Mouse (Mus musculus): Measurements from ENCODE around the gene Prkce. TPM values are rescaled to one million over a fixed set of nuclear protein-coding genes. Genes with fewer than 3 reads are reported as not detected.

Prkce gene
- polyA plus RNA-seq, 1 experiment = 1.9 TPM

DNA sequence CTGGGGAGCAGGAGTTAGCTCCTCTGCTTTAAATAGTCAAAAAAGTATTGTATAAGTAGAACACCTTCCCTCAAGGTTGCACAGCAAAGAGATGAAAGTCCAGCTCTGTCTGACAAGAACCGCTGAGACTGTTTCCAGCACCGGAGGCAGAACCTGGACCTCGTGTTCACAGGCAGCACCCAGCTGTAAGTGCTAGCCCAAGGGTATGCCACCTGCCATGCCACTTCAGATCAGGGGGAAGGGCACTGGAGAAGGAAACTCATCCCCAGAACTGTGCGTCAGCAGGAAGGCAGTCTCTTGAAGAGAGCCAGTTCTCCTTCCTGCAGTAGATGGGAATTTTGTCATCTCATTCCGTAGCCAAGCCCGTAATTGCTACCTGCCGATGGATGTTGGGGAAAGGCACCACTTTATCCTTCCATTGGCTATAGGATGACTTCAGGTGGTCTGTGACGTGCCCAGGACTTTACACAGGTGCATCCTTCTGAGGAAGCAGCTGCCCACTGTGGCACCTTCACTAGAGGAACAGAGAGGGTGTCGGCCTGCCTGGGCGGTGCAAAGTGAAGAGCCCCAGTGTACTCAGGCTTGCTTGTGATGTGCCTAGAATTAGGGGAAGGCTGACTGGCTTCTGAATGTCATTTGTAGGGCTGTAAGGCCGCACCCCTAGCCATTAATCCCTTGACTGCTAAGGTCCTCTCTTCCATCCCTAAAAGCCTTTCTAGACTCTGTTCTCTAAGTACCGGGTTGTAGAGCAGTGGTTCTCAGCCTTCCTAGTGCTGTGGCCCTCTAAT is 269.2 kb downstream of the Prkce start:
- no peak for TF ChIP-seq REST (IDR thresholded peaks at IDR 0.05; ENCODE audit: insufficient read depth, insufficient read length)
- Histone ChIP-seq H3K79me2 (ENCODE audit: control insufficient read depth, insufficient read depth) (no peaks in the 10 kb centered on the region), H3K4me3 (no peak overlapping the region), H3K4me2 (ENCODE audit: low read depth) (no peak overlapping the region), H3K27me3 (ENCODE audit: control insufficient read depth, insufficient read depth, insufficient read length) (no peaks in the 10 kb centered on the region), H3K36me3 (ENCODE audit: control insufficient read depth, insufficient read depth) (no peaks in the 10 kb centered on the region), H3ac (ENCODE audit: control insufficient read depth, insufficient read length) (no peak overlapping the region)

DNA sequence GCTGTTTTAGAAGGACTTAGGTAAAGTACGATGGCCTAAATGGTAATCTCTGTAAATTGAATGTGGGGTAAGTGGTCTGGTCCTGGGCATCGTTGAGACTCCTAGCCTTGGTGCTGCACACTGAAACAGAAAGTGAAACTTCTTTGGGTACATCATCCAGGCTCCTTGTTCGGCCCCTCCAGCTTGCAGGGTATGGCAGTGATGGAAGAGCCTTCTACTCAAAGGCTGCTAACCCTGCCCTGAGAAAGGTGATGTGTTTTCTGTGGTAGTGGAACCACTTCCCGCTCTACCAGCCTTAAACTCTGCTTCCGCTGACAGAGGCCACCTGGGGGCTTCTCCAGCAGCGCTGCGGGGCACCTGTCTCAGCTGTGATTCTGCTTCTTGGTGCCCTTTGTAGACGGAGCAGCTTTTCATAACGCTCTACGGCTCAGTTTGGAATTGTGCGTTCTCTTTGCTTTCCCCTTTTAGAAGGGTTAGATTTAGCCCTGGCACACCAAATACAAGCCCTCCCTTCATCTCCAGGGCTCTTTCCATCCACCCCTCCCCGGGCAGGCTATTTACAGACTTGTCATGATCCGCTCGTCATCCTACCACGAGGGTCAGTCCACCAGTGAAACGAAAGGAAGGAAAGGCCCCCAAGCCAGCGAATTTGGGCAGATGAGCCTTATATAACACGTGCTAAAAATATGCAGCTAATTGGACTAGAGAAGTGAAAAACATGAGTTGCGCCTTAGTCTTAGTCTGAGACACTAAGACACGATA is 270.1 kb downstream of the Prkce start:
- no peak overlapping the region for H3ac ChIP-seq (ENCODE audit: control insufficient read depth, insufficient read length)
- H3K4me2 ChIP-seq (ENCODE audit: low read depth) = peak overlapping the region; percentile 18
- H3K36me3 ChIP-seq (ENCODE audit: control insufficient read depth, insufficient read depth) = no peaks in the 10 kb centered on the region
- no peaks in the 10 kb centered on the region for H3K27me3 ChIP-seq (ENCODE audit: control insufficient read depth, insufficient read depth, insufficient read length)
- no peaks in the 10 kb centered on the region for H3K79me2 ChIP-seq (ENCODE audit: control insufficient read depth, insufficient read depth)
- TF ChIP-seq MYOG (IDR thresholded peaks at IDR 0.05; ENCODE audit: control insufficient read depth in 1 of 3, insufficient read depth in 1 of 3, insufficient read length in 2 of 3, low read depth in 2 of 3) = no peak
- no peak for TF ChIP-seq MYOD1 (IDR thresholded peaks at IDR 0.05; ENCODE audit: control insufficient read depth in 1 of 3, insufficient read length in 2 of 3, low read depth in 2 of 3)
- no peak for TF ChIP-seq MAX (IDR thresholded peaks at IDR 0.05; ENCODE audit: low read depth)
- no peak for TF ChIP-seq CEBPB (IDR thresholded peaks at IDR 0.05; ENCODE audit: insufficient read depth, poor library complexity, severe bottlenecking)
- TF ChIP-seq TCF12 (IDR thresholded peaks at IDR 0.05; ENCODE audit: insufficient read depth, poor library complexity, severe bottlenecking) = no peak
- no peak for TF ChIP-seq USF1 (IDR thresholded peaks at IDR 0.05; ENCODE audit: low read depth)
- no peak for TF ChIP-seq TCF3 (IDR thresholded peaks at IDR 0.05; ENCODE audit: insufficient read length, low read depth)
- H3K4me3 ChIP-seq = no peak overlapping the region

DNA sequence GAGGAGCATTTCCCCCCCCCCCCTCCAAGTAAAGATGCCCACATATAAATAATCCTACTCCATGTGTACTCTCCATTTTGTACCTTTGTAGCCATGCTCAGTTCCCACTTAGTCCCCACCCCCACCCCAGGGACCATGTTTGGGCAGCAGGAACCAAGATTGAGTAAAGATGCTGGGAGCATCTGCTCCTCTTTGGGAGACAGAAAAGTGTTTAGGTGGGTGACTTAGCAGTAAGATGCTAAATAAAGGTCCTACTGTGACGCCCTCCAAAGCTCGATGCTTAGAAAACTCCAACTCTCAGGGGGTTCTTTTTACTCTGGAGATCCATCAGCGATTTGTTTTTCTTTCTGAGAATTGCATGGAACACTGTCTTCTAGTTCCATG is 270.7 kb downstream of the Prkce start:
- Histone ChIP-seq H3ac (ENCODE audit: control insufficient read depth, insufficient read length) (no peak overlapping the region), H3K4me3 (no peak overlapping the region), H3K4me2 (ENCODE audit: low read depth) (no peak overlapping the region), H3K79me2 (ENCODE audit: control insufficient read depth, insufficient read depth) (no peaks in the 10 kb centered on the region), H3K36me3 (ENCODE audit: control insufficient read depth, insufficient read depth) (no peaks in the 10 kb centered on the region), H3K27me3 (ENCODE audit: control insufficient read depth, insufficient read depth, insufficient read length) (no peaks in the 10 kb centered on the region)
- TF ChIP-seq POLR2AphosphoS2 (IDR thresholded peaks at IDR 0.05; ENCODE audit: insufficient read length, low read depth) = no peak
- TF ChIP-seq MYOD1 (IDR thresholded peaks at IDR 0.05; ENCODE audit: control insufficient read depth in 1 of 3, insufficient read length in 2 of 3, low read depth in 2 of 3) = no peak
- no peak for TF ChIP-seq MYOG (IDR thresholded peaks at IDR 0.05; ENCODE audit: control insufficient read depth in 1 of 3, insufficient read depth in 1 of 3, insufficient read length in 2 of 3, low read depth in 2 of 3)
- TF ChIP-seq MAX (IDR thresholded peaks at IDR 0.05; ENCODE audit: low read depth) = no peak
- no peak for TF ChIP-seq REST (IDR thresholded peaks at IDR 0.05; ENCODE audit: insufficient read depth, insufficient read length)
- no peak for TF ChIP-seq TCF3 (IDR thresholded peaks at IDR 0.05; ENCODE audit: insufficient read length, low read depth)
- no peak for TF ChIP-seq POLR2A (IDR thresholded peaks at IDR 0.05; ENCODE audit: insufficient read length, low read depth)

DNA sequence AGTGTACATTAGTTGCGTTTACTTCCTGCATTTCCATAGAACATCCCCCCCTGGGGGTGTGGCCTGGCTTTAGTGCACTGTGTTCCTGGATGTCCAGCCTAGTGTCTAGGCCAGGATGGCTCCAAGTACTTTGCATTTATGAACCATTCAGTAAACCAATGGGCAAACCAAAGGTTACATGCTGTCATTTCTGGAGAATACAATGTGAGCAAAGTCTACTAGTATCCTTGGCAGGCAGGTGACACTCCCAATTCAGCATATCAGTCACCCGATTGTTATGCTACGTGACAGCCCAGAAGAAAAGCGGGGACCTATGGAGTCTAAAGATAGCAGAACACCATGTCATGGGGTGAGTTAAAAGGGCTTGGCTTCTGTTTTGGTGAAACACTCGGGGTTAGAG is 271.2 kb downstream of the Prkce start:
- H3K4me3 ChIP-seq = no peak overlapping the region
- no peaks in the 10 kb centered on the region for H3K27me3 ChIP-seq (ENCODE audit: control insufficient read depth, insufficient read depth, insufficient read length)
- no peak overlapping the region for H3K4me2 ChIP-seq (ENCODE audit: low read depth)
- H3K79me2 ChIP-seq (ENCODE audit: control insufficient read depth, insufficient read depth) = no peaks in the 10 kb centered on the region
- TF ChIP-seq E2F4 (IDR thresholded peaks at IDR 0.05; ENCODE audit: insufficient read depth) (no peak), CEBPB (IDR thresholded peaks at IDR 0.05; ENCODE audit: insufficient read depth, poor library complexity, severe bottlenecking) (no peak)
- no peak overlapping the region for H3ac ChIP-seq (ENCODE audit: control insufficient read depth, insufficient read length)
- no peaks in the 10 kb centered on the region for H3K36me3 ChIP-seq (ENCODE audit: control insufficient read depth, insufficient read depth)

DNA sequence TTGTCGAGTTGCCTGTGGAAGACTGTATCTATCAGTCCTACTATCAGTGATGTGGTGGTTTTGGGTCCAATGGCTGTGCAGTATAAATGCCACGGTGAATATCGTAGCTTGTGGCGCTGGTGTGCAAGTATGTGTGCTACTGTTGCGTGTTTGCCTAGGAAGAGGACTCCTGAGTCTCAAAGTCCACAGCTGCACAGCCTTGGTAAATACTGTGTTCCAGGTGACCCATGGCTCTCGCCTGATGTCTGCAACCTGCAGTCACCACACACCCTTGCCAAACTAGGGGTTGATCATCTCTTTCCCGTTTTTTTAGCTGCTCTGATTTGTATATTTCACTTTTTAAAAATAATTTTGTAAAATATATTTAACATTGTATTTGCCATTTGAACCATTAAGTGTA is 273.5 kb downstream of the Prkce start:
- TF ChIP-seq MYOG (IDR thresholded peaks at IDR 0.05; ENCODE audit: control insufficient read depth in 1 of 3, insufficient read depth in 1 of 3, insufficient read length in 2 of 3, low read depth in 2 of 3) (no peak), TCF3 (IDR thresholded peaks at IDR 0.05; ENCODE audit: insufficient read length, low read depth) (no peak), SRF (IDR thresholded peaks at IDR 0.05; ENCODE audit: control insufficient read depth, insufficient read length, low read depth) (no peak), REST (IDR thresholded peaks at IDR 0.05; ENCODE audit: insufficient read depth, insufficient read length) (no peak), USF1 (IDR thresholded peaks at IDR 0.05; ENCODE audit: low read depth) (no peak), MAX (IDR thresholded peaks at IDR 0.05; ENCODE audit: low read depth) (no peak), POLR2AphosphoS2 (IDR thresholded peaks at IDR 0.05; ENCODE audit: insufficient read length, low read depth) (no peak), MYOD1 (IDR thresholded peaks at IDR 0.05; ENCODE audit: control insufficient read depth in 1 of 3, insufficient read length in 2 of 3, low read depth in 2 of 3) (no peak), E2F4 (IDR thresholded peaks at IDR 0.05; ENCODE audit: insufficient read depth) (no peak), CEBPB (IDR thresholded peaks at IDR 0.05; ENCODE audit: insufficient read depth, poor library complexity, severe bottlenecking) (no peak), POLR2A (IDR thresholded peaks at IDR 0.05; ENCODE audit: insufficient read length, low read depth) (no peak), TCF12 (IDR thresholded peaks at IDR 0.05; ENCODE audit: insufficient read depth, poor library complexity, severe bottlenecking) (no peak)
- H3K27me3 ChIP-seq (ENCODE audit: control insufficient read depth, insufficient read depth, insufficient read length) = no peaks in the 10 kb centered on the region
- no peaks in the 10 kb centered on the region for H3K36me3 ChIP-seq (ENCODE audit: control insufficient read depth, insufficient read depth)
- no peak overlapping the region for H3K4me2 ChIP-seq (ENCODE audit: low read depth)
- H3ac ChIP-seq (ENCODE audit: control insufficient read depth, insufficient read length) = no peak overlapping the region
- H3K4me3 ChIP-seq = no peak overlapping the region
- H3K79me2 ChIP-seq (ENCODE audit: control insufficient read depth, insufficient read depth) = no peaks in the 10 kb centered on the region
